Mouse (Mus musculus): Measurements from ENCODE around the gene Gm20388.

DNA sequence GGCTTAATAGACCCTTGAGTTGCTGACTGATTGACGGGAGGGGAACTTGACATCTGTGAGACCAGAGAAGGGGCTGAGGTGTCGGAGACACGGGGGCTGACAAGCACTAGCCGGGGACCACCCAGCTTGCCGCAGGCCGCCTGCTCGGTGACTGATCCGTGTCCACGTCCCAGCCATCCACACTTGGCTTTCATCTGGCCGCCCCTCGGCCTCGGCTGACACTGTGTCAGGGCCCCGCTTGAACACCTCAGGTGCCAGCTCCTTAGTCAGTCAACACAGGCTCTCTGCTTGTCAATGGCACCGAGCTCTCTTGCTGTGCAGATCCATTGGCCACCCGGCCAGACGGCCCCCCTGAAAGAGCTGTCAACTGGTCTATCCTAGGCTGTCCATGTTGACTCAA lies 1083.1 kb downstream of the Gm20388 start:
- TF ChIP-seq POLR2A (IDR thresholded peaks at IDR 0.05; ENCODE audit: borderline replicate concordance, control insufficient read depth, low read depth, low read length) (no peak), CTCF (IDR thresholded peaks at IDR 0.05; ENCODE audit: control insufficient read depth, insufficient read depth, low read length) (no peak)

Data from bone marrow, adult 2 months (tissue).